Mouse (Mus musculus) thymus, postnatal 25 days (tissue): ENCODE measurements around the gene Adam1a.

Experiments used
- DNase-seq: peaks from one replicate; pipeline ENCODE4 v3.0.0; 2022

Adam1a gene

GRCm38 (mm10) chr5:121544910-121545792, at the start of gene Adam1a, which contains the start of gene Gm42878:
Adam1a (minus strand) TSS chr5:121545482.
Gm42878 (minus strand) TSS chr5:121545482.
- DNase-seq, result peak; percentile 51

DNA sequence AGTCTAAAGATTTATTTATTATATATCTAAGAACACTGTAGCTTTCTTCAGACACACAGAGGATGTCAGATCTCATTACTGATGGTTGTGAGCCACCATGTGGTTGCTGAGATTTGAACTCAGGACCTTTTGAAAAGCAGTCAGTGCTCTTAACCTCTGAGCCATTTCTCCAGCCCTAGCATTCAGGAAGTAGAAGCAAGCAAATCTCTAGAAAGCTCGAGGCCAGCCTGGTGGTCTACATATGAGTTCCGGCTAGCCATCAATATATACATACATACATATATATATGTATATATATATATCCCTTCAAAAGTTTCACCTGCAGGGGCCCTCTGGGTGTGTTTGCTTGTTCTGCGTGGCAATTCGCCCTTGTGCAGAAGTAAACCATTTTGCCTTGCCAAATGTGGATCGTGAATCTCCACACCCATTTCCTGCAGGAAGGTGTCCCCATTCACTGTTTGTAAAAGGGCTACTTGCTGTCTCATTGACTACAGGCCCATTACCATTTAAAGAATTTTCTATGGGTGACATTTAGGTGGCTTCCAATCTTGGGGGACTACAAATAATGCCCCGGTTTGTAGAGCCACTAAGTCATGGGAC, 49.5 kb upstream of the Adam1a start:
- no peak for DNase-seq

- DNase-seq, result peak; percentile 86
Observed at GRCm38 (mm10) chr5:121593451-121594401, 48.4 kb upstream of the Adam1a start, which contains the start of gene Aldh2. Aldh2 (minus strand) TSS chr5:121593824.

DNA sequence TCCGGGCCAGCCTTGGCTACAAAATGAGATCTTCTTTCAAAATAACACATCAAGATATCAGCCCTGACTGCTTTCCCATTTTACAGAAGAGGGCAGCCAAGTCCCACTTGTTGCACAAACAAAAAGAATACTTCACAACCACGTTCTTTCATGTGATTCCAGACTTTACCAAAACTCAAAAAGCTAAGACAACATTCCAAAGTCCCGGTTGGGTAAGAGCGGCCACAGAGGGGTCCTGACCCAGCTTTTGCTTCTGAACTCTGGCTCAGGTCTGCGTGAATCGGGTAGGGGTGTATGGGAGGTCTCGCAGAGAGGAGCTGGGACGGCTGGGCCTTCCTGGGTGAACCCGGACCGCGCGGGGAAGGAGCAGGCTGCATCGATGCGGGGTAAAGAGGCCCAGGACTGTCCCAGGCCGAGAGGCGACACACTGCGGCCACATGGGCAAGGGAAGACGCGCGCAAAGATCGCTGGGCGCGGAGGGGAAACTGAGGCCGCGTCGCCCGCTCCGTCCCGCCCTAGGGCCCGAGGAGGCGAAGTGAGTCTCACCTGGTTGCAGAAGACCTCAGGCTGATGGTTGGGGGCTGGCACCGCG, 47.6 kb upstream of the Adam1a start:
- DNase-seq, result no peak

- no peak for DNase-seq
Observed at GRCm38 (mm10) chr5:121592064-121592815, 47.0 kb upstream of the Adam1a start.

DNA sequence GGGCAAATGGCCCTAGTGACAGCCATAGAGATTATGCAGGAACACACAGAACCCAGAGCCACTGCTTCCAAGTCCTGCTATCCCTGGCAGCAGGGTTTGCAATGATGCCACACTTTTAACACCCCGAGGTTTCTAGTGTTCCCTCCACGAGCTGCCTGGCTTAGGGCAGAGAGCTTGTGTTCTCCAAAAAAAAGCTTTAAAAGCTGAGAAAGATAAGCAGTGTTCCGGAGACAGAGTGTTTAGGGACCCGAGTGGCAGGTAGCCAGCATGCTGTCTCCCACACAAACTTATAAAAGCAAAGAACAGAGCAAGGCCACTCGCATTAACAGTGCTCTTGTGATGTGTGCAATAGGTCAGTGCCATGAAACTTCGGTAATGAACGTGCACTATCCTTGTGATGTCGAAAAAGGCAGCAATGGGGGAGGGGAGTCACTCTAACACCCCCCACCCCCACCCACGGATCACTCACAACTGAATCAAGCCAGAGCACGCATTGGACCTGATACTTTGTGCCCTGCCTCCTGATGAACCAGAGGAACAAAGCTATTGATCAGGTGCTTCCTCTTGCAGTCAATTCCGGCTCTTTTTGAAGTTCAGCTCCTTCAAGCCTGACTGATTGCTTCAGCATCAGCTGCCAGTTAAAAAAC, 46.3 kb upstream of the Adam1a start:
- DNase-seq, result no peak

DNA sequence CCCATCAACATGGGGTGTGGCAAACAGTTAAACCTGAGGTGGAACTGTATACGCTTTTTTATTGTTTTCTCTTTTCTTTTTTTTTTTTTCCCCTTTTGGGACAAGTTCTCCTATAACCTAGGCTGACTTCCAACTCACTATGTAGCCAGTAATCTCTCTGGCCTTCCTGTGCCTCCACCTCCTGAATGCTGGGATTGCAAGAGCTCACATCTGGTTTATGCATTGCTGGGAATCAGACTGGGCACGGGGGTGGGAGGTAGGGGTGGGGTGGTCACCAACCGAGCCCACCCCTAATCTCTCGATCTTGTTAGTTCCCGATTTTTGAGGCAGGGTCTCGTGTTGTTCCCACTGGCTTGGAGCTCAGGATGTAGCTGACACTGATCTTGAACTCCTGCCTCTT, 44.6 kb upstream of the Adam1a start:
- DNase-seq, result no peak

DNA sequence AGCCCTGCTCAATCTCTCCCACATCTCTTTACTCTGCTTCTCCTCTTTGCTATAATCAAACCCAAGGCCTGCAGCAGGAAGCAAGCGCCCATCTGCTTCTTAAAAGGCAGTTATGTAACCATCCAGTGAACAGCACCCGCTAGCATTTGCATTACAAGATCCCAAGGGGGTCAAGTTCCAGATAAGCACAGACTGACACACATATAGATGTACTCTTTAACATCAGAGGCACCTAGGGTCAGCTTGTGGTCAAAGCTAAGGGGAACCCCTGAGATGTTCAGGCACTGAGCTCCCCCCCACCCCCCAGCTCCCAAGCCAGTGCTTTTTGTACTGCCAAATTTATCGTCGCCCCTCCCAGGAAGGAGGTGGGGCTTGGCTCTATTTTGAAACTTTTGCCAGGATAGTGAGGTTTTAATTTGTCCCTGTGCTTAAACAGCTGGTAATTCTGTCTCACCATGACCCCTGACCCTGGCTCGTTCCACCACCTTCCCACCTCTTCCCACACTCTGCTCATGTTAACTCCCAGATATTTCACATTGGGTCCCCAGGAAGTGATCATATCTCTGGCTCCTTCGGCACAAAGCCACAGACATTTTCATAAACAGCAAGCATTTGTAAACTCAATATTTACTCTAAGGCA, 41.2 kb upstream of the Adam1a start:
- DNase-seq, result peak; percentile 27

DNA sequence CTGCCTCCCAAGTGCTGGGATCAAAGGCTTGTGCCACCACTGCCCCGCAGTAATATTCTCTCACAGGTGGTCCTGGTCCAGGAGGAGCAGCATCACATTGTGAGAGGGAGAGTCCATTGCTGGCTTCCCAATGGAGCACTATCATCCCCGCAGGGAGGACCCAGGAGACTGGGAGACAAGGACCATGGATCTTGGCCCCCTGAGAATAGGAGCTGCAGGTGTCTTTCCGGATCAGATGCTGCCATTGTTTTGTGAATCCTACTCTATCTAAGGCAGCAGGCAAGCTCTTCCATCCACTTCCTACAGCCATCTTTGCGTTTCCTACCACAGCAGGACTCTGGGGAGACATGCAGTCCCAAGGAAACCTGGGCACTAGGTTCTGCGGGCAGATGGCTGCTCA, 40.4 kb upstream of the Adam1a start:
- no peak for DNase-seq

- no peak for DNase-seq
Observed at GRCm38 (mm10) chr5:121585005-121585404, 39.7 kb upstream of the Adam1a start.

DNA sequence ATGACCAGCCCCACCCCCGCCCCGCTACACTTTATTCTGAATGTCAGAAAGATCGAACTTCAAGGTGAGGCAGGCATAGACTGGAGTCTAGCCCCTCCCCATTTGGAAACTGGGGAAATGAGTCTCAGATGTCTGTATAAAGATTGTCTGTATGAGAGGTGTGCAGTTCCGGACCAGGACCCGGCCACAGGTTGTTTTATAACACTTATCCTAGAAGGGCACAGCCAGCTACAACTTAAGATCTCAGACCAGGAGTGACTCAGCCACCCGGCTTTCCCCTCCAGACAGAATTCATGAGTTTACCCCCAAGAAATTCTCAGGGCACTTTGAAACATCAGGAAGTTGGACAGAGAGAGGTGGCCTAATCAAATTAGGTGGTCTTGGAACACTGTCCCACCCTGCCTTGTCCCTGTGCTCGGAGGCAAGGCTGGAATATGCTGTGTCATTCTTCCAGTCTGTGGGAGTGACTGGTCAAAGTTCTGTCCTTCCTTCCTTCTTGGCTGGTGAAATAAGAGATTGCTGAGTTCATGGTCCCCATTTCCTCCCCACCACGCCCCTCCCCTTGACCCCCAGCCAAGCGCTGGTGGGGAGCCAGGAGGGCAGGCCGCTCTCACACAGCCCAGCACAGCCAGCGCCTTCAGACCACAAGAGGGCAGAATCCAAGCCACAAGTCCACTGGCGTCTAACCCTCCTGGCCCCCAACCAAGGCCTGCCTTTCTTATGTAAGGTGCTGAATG, 38.7 kb upstream of the Adam1a start:
- peak; percentile 31 for DNase-seq

DNA sequence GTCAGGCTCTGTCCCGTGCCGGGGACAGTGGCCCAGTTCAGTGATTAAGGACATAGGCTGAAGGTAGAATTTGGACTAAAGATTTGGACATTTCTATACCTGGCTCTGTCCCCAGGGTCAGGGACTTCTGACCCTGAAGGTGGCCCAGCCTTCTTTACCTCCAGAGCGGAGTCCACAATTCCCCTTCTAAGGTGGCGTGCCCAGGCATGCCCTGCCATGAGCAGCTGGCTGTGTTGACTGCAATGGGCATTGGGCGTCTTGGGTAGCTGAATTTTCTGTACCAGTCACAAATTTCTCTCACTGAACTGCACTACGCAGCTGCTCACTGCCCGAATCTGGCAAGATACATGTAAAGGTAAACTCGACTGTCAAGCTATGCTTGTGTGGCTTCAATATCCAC, 36.7 kb upstream of the Adam1a start:
- no peak for DNase-seq

GRCm38 (mm10) chr5:121576927-121577488, 31.7 kb upstream of the Adam1a start:
- no peak for DNase-seq

DNA sequence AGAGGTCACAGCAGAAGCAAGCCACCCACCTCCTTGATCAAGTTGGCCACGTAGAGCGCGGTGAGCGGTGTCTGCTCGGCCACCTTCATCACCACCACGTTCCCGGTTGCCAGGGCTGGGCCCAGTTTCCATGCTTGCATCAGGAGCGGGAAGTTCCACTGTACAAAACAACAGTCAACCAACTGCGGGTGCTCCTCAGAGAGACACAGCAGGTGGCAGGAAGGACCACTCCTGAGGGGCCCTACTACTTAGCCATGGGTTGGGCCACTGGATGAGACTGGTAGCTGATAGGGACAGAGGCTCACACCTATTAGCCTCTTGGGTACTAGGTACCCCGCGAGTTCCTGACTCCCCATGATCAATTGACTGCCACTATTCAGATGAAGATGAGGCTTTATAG, 30.6 kb upstream of the Adam1a start:
- DNase-seq, result no peak

DNA sequence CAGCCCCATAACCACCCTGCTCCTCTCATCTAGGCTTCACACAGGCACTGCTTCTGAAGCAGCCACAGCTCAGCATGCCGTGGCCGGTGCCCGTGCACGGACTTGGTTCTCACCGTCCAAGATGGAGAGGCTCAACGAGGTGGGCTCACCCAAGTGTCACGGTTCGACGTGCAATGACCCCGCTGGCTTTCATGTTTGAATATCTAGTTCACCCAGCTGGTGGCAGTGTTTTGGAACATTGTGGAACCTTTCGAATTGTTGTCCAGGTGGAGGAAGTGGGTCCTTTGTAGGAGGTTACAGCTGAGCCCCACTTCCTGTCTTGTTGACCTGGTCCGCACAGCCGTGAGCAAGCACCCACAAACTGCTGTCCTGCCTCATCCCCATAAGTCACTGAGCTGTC, 28.9 kb upstream of the Adam1a start:
- DNase-seq, result peak; percentile 58

DNA sequence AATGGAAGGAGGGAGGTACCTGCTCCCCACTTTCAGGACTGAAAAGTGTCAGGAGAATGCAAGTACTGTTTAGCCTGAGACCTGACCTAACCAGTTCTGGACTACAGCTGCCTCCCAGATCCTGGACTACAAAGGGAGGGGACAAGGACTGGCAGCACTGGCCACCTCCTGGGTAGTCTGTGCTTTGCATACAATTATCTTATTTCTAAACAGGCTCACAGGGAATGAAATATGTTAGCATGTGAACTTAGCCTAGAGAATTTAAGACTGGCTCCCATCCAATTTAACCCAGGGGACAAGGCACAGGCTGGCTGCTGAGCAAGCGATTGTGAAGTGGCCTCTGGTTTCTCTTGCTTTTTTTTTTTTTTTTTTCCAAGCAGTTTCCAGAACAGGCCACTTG, 25.5 kb upstream of the Adam1a start:
- no peak for DNase-seq

- DNase-seq, result no peak
Observed at GRCm38 (mm10) chr5:121569881-121570420, 24.7 kb upstream of the Adam1a start.

GRCm38 (mm10) chr5:121566035-121566681, 20.9 kb upstream of the Adam1a start:
- DNase-seq, result no peak

DNA sequence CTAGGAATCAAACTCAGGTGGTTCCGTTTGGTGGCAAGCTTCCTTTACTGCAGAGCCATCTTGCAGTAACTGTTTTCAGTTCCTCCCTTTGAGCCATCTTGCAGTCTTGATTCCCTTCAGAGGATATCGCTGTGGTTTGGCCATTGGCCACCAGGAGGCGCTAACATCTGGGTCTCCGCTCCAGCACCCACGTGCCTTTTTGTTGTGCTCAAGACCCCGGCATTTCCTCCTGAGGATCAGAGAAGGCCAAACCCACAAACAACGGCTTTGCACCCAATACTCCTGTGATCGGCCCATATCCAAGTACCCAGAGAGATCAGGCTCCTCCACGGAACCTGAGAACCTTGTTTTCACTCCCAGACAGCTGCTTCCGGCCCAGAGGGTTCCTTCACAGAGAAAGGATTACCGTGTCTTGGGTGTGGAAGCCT, 19.2 kb upstream of the Adam1a start:
- DNase-seq, result peak; percentile 94
